Mouse (Mus musculus) hindbrain, embryonic 10.5 days (tissue): ENCODE data around the gene Kcnc1. TPM values are rescaled to one million over a fixed set of nuclear protein-coding genes. Genes with fewer than 3 reads are reported as not detected.

Experiments used
- DNase-seq: peaks from one replicate; pipeline ENCODE4 v3.0.0-alpha.2; 2017; ENCODE audit warnings: low spot score
- H3K27ac ChIP-seq: fragments of 300-500 bp; sonication (generic); 2 replicates; pipeline ENCODE4 v1.5.1; 2016; ENCODE audit warnings: mild to moderate bottlenecking, moderate library complexity
- H3K27me3 ChIP-seq: fragments of 300-500 bp; sonication (generic); 2 replicates; pipeline ENCODE4 v1.6.1; 2016; ENCODE audit warnings: mild to moderate bottlenecking; ENCODE audit not compliant: poor library complexity, insufficient read depth, severe bottlenecking
- H3K36me3 ChIP-seq: fragments of 300-500 bp; sonication (generic); 2 replicates; pipeline ENCODE4 v1.6.1; 2016; ENCODE audit warnings: mild to moderate bottlenecking, moderate library complexity
- H3K4me1 ChIP-seq: fragments of 300-500 bp; sonication (generic); replicated peaks from 2 replicates; pipeline ENCODE4 v1.6.1; 2016; ENCODE audit warnings: mild to moderate bottlenecking
- H3K4me3 ChIP-seq: fragments of 300-500 bp; sonication (generic); 2 replicates; pipeline ENCODE4 v1.5.1; 2016; ENCODE audit warnings: mild to moderate bottlenecking, moderate library complexity
- H3K9me3 ChIP-seq: fragments of 300-500 bp; sonication (generic); 2 replicates; pipeline ENCODE4 v1.6.1; 2016; ENCODE audit warnings: mild to moderate bottlenecking, moderate library complexity
- WGBS: fragments of 180-500 bp; shearing (Covaris S2); methylation state at CpG from one replicate; pipeline ENCODE4 v1.1.7; 2016; 5-methylcytosine and 5-hydroxymethylcytosine counted together
- polyA plus RNA-seq: library from polyadenylated mRNA; unstranded; fragments of >200 nt; fragmentation: Nextera tagmentation; extraction: Ambion mirVana; gene quantifications from 2 replicates; pipeline ENCODE4 v1.2.1, GENCODE M21; 2016

Kcnc1 gene
- polyA plus RNA-seq, 1 experiment from 2014 or later, result 2.3 TPM

DNA sequence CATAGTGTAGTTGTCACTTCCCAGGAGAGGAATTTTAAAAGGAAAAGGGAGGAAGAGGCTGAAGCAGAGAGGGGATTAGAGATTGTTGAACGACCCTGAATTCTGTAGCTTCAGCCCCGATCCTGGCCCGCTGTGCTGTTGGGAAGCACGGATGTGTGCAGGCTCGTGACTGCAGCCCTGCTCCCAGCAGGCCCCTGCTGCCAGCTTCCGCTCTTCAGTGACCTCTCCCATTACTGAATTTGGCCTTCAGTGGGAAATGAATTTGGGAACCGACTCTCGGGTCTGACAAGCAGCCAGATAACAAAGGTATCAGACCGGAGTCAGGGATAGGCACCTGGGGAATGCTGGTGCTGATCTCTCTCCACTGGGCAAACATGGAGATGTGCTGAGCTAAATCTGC is 76.8 kb downstream of the Kcnc1 start:
- H3K4me1 ChIP-seq, result peaks cover 9% of the 10 kb centered on the region
- H3K9me3 ChIP-seq, result no peaks in the 10 kb centered on the region
- 27% methylated on average over 9 of the region's 9 CpGs for WGBS
- no peaks in the 10 kb centered on the region for H3K27me3 ChIP-seq
- H3K36me3 ChIP-seq, result no peaks in the 10 kb centered on the region
- no peak overlapping the region for H3K4me3 ChIP-seq
- H3K27ac ChIP-seq, result 0 out of 2 replicates have a peak overlapping the region, but pooled peaks have one; percentile 3
- DNase-seq, result no peak

- Histone ChIP-seq H3K27me3 (no peaks in the 10 kb centered on the region), H3K9me3 (no peaks in the 10 kb centered on the region), H3K4me3 (no peak overlapping the region), H3K36me3 (no peaks in the 10 kb centered on the region), H3K4me1 (peaks cover 9% of the 10 kb centered on the region), H3K27ac (no peak overlapping the region)
- no peak for DNase-seq
- WGBS, result 92% methylated on average over 5 of the region's 5 CpGs
Observed at GRCm38 (mm10) chr7:46475464-46475863, 79.2 kb downstream of the Kcnc1 start.

- H3K4me1 ChIP-seq, result peaks cover 17% of the 10 kb centered on the region
- 93% methylated on average over 3 of the region's 3 CpGs for WGBS
Observed at GRCm38 (mm10) chr7:46477456-46477855, 81.2 kb downstream of the Kcnc1 start.

GRCm38 (mm10) chr7:46479793-46480192 is 83.5 kb downstream of the Kcnc1 start:
- Histone ChIP-seq H3K36me3 (no peaks in the 10 kb centered on the region), H3K27me3 (no peaks in the 10 kb centered on the region), H3K9me3 (no peaks in the 10 kb centered on the region), H3K4me1 (peaks cover 17% of the 10 kb centered on the region), H3K27ac (no peak overlapping the region), H3K4me3 (no peak overlapping the region)
- no peak for DNase-seq
- WGBS, result 71% methylated on average over 6 of the region's 6 CpGs

More at GRCm38 (mm10) chr7:46477456-46477855, 81.2 kb downstream of the Kcnc1 start:
- Histone ChIP-seq H3K36me3 (no peaks in the 10 kb centered on the region), H3K4me3 (no peak overlapping the region), H3K27ac (no peak overlapping the region), H3K9me3 (no peaks in the 10 kb centered on the region), H3K27me3 (no peaks in the 10 kb centered on the region)
- DNase-seq, result no peak

DNA sequence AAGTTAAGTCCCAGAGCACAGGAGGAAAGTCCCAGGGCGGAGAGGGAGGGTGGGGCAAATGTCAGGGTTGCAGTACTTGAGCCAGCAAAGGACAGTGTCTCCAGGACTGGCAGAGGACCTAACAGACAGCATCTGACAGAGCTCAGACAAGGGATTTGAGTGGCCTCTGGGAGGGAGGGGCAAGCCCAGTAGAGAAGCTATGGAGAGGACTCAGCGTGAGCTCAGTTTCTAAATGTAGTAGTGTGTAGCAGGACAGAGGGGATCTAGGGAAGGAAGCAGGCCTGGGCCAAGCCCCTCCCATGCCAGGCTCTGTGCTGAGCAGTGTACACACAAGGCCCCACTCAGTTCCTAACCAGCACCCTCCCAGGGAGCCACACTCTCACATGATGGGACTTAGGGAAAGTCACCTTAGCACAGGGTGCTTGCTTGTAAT is 85.8 kb downstream of the Kcnc1 start:
- 69% methylated on average over 2 of the region's 2 CpGs for WGBS
- no peaks in the 10 kb centered on the region for H3K9me3 ChIP-seq
- no peak for DNase-seq
- no peaks in the 10 kb centered on the region for H3K36me3 ChIP-seq
- H3K4me3 ChIP-seq, result no peak overlapping the region
- H3K4me1 ChIP-seq, result peaks cover 17% of the 10 kb centered on the region
- no peaks in the 10 kb centered on the region for H3K27me3 ChIP-seq
- no peak overlapping the region for H3K27ac ChIP-seq

DNA sequence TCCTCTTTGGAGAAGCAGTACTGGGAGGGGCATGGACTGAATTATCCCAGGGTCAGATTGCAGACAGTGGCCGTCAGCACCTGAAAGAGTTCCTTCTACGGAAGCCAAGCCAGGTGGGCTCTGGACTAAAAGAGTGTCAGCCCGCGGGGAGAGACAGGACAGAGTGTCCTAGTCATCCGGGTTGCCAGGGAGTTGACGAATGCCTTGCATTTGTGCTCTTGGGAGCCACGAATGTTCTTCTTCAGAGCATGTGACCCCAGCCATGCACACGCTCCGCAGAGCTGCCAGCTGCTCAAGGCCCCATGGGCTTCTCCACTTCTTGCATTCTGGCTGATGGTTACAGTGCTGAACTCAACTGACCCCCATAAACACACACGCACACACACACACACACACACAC is 86.8 kb downstream of the Kcnc1 start:
- no peak overlapping the region for H3K4me3 ChIP-seq
- peak overlapping the region; percentile 35; the same call in 1 of the 2 replicates for H3K27ac ChIP-seq
- H3K27me3 ChIP-seq, result no peaks in the 10 kb centered on the region
- no peaks in the 10 kb centered on the region for H3K9me3 ChIP-seq
- peaks cover 17% of the 10 kb centered on the region for H3K4me1 ChIP-seq
- no peak for DNase-seq
- H3K36me3 ChIP-seq, result no peaks in the 10 kb centered on the region
- WGBS, result 83% methylated on average over 10 of the region's 10 CpGs

DNA sequence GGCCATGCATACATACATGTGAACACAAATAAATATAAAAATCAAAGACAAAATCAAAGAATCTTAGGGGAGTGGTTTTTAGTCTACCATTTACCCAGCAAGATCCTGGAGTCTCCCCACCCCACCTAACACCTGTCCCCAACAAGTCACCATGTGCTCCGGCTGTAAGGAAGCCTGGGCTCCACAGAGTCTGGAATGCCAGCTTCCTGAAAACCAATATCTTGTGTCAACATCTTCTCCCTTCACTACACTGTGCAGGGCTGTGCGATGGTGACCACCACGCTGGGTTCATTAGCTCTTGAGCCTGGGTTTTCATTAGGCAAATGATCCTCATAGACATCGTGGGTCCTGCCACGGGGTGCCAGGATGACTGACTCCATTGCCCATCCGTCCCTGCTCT is 87.9 kb downstream of the Kcnc1 start:
- H3K4me1 ChIP-seq, result peaks cover 17% of the 10 kb centered on the region
- no peak overlapping the region for H3K4me3 ChIP-seq
- no peak for DNase-seq
- no peak overlapping the region for H3K27ac ChIP-seq
- no peaks in the 10 kb centered on the region for H3K36me3 ChIP-seq
- WGBS, result 75% methylated on average over 6 of the region's 6 CpGs
- no peaks in the 10 kb centered on the region for H3K9me3 ChIP-seq
- H3K27me3 ChIP-seq, result no peaks in the 10 kb centered on the region

DNA sequence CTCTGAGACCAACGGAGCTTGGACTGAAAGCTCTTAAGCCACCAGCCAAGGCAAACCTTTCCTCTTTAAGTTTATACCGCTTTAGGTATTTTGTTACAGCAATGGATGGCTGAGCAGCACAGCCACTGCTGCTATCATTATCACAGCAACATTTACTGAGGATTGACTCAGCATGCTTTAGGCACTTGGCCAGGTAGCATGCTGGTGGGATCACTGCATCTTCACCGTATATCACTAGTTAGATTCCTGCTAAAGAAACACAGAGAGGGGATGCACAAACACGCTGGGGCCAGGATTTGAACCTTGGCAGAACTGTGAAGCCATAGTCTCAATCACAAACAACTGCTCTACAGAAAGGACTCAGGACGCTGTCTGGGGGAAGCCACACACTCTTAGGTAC is 90.5 kb downstream of the Kcnc1 start:
- H3K36me3 ChIP-seq, result no peaks in the 10 kb centered on the region
- H3K9me3 ChIP-seq, result no peaks in the 10 kb centered on the region
- no peak overlapping the region for H3K27ac ChIP-seq
- H3K4me3 ChIP-seq, result no peak overlapping the region
- no peak for DNase-seq
- H3K27me3 ChIP-seq, result no peaks in the 10 kb centered on the region
- WGBS, result 87% methylated on average over 5 of the region's 5 CpGs
- peaks cover 16% of the 10 kb centered on the region for H3K4me1 ChIP-seq

- Histone ChIP-seq H3K9me3 (no peaks in the 10 kb centered on the region), H3K4me3 (no peak overlapping the region), H3K27me3 (no peaks in the 10 kb centered on the region), H3K36me3 (no peaks in the 10 kb centered on the region), H3K27ac (no peak overlapping the region), H3K4me1 (peaks cover 10% of the 10 kb centered on the region)
- WGBS, result 49% methylated on average over 4 of the region's 4 CpGs
- no peak for DNase-seq
Observed at GRCm38 (mm10) chr7:46487354-46487753, 91.1 kb downstream of the Kcnc1 start.

Other genes starting within 250 kb of the Kcnc1 start
- 1.2 and 1.8 TPM in 2 replicates for gene Abcc8, start 216.5 kb upstream of the Kcnc1 start, polyA plus RNA-seq
- gene Ush1c, start 158.0 kb upstream of the Kcnc1 start, polyA plus RNA-seq, result 3.3 and 4.7 TPM in 2 replicates
- gene Otog, start 155.5 kb upstream of the Kcnc1 start, polyA plus RNA-seq, result 0.31 and 1.7 TPM in 2 replicates
- gene Myod1, start 20.0 kb upstream of the Kcnc1 start, polyA plus RNA-seq, result 0.18 and 0.25 TPM in 2 replicates
- gene Sergef, start 243.3 kb downstream of the Kcnc1 start, polyA plus RNA-seq, result 16.2 and 18.7 TPM in 2 replicates